Mouse (Mus musculus) T-helper 17 cell (primary cell): ENCODE results near the gene Adcy9.

Experiments
- in situ Hi-C, 2 experiments: fragments of 300-600 bp; cut with MboI, MseI; formaldehyde crosslinking; loops; 1 replicate in 1 of 2; 2 replicates in 1 of 2; pipeline ENCODE4 v1.15.1; 2025; ENCODE audit warnings: high pct_unique_total_duplicates in 2 of 2

Adcy9 gene

DNA sequence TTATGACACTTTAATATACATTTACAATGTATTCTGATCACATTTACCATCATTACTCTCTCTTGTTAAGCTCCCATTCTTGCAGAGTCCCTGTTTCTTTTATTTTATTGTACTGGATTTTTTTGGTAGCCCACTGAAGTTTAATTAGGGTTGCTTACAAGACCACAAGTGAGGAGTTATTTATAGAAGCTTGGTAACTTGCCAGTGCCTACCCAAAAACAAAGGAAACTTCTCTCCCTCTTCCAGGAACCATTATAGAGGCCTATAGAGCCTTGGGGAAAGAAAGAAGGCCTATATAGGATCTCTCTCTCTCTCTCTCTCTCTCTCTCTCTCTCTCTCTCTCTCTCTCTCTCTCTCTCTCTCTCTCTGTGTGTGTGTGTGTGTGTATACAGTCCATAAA lies 93.2 kb downstream of the Adcy9 start:
- in situ Hi-C loops = loop anchor here in 1 of 2 experiments (5.0 kb wide), 1 partner anchor 50 kb away; no protein-coding TSS in a partner anchor

DNA sequence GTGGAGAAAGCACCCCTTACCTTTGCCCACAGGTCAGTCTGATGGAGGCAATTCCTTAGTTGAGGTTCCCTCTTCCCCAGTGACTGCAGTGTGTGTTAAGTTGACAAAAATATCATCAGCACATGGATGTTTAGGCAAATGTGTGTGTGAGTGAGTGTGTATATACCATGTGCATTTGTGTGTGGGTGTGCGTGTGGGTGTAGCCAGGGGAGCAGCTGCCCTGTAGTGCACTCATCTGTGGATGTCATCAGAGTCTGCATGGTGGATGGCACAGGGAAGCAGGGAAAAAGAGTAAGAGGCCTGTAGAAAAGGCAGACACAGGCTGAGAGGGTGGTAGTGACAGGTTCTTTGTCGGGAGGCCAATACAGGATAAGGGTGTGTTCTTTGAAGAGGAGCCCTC lies 94.5 kb downstream of the Adcy9 start:
- in situ Hi-C loops = loop anchor here in 1 of 2 experiments (5.0 kb wide), 1 partner anchor 52 kb away; no protein-coding TSS in a partner anchor

DNA sequence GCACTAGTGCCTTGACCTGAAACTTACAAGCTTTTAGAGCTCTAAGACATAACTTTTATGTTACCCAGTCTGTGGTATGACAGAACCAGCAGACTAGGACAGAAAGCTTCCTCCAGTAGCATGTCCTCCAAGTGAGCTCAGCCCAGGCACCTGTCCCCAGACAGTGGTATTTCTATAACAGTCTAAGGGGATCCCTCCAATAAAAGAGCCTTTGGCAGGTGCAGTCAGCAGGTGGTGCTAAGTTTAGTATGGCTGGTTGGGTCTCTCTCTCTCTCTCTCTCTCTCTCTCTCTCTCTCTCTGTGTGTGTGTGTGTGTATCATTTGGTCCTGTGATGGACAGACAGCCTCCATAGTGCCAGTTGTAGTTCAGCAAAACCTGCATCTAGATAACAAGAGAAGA lies 95.3 kb downstream of the Adcy9 start:
- in situ Hi-C loops = loop anchor here in 1 of 2 experiments (5.0 kb wide), 2 partner anchors 52 to 92 kb away; no protein-coding TSS in a partner anchor

DNA sequence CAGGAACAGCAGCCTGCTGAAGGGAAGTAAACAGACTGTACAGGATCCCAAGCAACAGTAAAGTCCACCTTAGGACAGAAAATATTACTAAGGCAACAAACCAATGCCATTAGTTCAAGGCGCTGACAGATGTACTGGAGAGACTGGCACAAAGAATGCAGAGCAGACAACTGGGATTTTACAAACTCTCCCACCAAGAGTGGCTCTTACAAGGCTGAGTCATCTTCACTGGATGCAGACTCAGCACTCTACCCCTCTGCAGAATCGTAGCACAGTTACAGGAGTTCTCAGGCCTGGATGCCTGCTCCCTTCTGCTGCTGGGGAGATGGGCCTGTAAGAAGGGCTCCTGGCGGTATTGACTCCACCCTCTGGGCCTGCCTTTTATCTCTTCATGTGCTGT lies 99.4 kb downstream of the Adcy9 start:
- in situ Hi-C loops = loop anchor here in 1 of 2 experiments (5.0 kb wide), 1 partner anchor 96 kb away; no protein-coding TSS in a partner anchor

DNA sequence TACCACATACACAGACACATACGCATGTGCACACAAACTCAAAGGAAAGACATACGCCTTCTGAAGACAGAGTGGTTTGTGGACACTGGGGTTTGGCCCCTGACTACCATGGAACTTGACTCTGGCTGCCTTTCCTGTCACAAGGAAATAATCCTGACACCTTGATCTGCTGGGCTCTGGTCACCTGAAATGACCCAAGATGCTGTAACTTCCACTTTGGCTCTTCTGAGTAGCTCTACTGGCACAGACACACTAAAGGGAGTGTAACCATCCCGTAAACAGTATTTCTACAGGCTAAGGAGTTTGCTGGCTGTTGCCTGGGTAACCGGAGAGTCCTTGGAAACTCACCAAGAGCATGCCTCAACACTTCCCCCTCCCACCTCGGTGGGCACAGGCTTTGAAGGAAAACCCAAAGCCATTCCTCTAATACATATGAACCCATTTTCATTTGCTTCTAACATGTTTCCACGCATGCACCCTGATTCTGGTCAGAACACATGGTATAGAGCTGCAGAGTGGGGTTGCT lies 102.2 kb downstream of the Adcy9 start:
- in situ Hi-C loops = loop anchor here in 1 of 2 experiments (5.0 kb wide), 1 partner anchor 294 kb away; no protein-coding TSS in a partner anchor

DNA sequence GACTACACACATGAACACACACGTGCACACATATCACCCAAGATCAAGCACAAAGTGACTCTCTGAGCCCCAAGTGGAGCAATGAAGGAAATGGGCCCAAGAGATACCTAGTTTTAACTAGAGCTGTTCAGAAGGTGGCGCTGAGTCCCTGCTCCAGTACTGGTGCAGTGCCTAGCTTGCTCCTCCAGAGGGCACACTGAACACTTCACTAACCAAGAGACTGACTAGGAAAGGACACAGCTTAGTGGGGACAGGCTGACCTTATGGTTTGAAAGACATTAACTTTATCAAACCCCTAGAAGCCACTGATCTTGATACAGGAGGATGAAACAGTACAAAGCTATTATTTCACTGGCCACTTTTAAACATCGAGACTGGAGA lies 104.2 kb downstream of the Adcy9 start:
- in situ Hi-C loops = loop anchor here in 1 of 2 experiments (5.0 kb wide), 1 partner anchor 296 kb away; no protein-coding TSS in a partner anchor

DNA sequence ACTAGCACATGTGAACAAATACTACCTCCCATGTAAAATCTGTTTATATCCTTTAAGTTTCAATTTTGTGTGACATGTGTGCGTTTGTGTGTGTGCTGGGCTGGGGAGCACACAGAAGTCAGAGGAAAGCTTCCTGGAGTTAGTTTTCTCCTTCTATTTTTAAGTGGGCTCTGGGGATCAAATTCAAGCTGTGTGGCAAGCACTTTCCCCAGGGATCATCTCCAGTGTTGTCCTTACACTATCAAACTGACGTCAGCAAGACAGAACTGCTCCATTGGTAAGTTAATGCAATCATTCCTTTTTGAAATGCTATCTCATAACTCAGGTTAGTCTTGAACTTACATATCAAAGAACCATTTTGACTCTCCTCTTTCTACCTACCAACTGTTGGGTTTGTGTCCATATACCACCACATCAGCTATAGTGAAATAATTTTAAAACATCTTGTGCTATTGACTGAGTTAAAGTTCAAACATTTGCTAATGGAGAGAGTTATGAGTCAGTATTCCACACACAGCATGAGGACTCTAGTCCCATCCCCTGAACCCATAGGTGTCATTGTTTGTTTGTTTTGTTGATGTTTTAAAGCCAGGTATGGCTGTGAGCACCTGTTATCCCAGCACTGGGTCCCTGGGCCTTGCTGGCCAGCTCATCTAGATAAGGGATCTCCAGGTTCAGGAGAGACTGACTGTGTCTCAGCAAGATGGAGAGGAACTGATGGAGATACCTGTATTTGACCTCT lies 104.8 kb downstream of the Adcy9 start:
- in situ Hi-C loops = loop anchor here in 1 of 2 experiments (5.0 kb wide), 1 partner anchor 297 kb away; no protein-coding TSS in a partner anchor

DNA sequence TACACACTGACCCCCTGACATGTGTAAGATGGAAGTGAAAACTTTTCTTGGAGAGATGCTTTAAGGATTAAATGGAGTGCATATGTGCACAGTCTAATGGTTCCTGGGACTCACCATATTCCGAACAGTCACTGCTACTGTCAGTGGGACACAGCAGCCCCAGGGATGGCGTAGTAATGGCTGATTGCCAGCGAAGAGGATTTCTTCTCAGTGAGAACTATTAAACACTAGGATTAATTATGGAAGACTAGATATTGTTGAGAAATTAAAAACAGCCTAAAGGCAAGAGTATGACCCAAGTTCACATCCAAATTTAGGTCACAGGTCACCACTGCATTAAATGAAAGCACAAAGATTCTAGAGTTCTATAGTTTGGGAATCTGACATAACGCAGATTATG lies 105.4 kb downstream of the Adcy9 start:
- in situ Hi-C loops = loop anchor here in 1 of 2 experiments (5.0 kb wide), 1 partner anchor 297 kb away; no protein-coding TSS in a partner anchor

DNA sequence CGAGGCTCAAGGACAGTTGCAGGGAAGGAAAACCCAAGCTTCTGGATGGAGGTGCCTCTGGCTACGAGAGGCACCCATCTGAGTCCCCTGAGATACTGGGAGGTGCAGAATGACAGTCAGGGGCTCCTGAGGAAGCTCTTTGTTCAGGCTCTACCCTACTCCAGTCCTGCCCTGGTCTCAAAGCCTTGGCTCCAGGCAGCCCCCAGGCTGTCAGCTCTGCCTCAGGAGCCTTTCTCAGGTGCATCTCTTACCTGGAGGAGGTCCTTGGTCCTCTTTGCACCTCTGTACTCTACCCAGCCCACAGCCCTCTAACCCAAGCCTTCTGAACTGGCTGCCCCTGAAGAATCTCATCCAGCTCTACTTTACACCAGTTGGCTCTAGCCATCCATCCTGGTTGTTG lies 108.3 kb downstream of the Adcy9 start:
- in situ Hi-C loops = no loop called here

DNA sequence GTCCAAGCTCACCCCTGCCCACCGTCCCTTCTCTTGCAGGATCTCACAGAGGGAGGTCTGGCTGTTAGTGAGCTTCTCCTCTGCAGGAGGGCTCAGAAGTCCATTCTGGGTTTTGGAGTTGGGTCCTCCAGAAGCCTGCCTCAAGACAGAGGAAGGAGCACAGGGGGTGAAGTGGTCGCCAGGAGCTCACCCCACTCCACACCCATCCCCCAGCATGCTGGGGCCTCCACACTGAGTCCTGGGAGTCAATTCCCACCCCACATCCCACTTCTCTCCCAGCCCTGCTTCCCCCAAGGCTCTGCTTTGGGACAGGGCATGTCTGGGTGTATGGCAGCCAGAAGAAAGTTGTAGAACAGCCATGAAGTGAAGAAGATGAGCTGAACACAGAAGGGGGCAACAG lies 108.7 kb downstream of the Adcy9 start:
- in situ Hi-C loops = no loop called here

DNA sequence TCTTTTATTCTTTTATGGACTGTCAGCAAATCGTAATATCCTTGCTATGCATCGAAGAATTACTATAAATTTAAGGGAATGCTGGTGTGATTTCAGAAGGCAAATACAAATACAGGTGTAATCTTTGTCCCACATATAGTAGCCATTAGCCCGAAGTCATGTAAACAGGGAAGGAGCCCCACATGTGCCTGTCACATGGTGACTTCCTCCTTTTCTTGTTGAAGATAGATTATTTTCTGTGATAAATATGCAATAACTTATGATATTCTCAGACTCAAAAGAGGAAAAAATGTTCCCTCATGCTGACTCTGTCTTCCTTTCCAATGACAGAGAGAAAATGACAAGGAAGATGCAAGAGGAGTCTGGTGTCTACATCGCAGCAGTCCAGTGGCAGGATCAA lies 112.5 kb downstream of the Adcy9 start:
- in situ Hi-C loops = loop anchor here (5.0 to 10.0 kb wide), 4 partner anchors 170 to 307 kb away; no protein-coding TSS in a partner anchor

DNA sequence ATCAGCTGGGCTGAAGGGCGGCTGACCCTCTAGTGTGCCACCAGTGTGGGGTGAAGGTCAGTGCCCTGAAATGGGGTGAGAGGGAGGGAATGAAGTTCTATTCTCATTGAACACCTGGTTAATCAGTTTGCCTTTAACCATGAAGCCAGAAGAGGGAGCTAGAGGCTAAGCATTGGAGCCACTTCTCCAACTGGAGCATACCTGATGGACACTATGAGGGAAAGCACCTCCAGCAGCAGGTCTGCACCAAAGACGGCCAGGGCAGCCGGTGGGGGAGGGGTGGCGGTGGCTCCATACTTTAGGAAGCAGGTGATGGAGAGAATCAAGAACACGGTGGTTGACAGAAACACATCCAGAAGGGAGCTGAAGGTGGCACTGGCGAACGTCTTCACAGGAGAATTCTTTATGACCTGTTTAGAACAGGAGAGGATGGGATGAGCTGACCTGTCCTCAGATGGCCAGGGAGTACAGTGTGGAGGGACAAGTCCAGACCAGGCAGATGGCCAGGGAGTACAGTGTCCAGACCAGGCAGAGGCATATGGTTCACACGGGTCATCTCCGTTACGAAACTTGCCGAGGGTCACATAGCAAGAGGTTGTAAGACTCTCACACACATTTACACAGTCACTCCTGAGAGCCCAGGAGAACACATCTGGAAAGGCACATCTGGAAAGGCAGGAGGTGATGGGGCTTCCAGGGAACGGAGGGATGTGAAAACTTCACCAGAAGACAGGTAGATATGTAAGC lies 115.9 kb downstream of the Adcy9 start:
- in situ Hi-C loops = loop anchor here in 1 of 2 experiments (10.0 kb wide), 1 partner anchor 310 kb away; no protein-coding TSS in a partner anchor

DNA sequence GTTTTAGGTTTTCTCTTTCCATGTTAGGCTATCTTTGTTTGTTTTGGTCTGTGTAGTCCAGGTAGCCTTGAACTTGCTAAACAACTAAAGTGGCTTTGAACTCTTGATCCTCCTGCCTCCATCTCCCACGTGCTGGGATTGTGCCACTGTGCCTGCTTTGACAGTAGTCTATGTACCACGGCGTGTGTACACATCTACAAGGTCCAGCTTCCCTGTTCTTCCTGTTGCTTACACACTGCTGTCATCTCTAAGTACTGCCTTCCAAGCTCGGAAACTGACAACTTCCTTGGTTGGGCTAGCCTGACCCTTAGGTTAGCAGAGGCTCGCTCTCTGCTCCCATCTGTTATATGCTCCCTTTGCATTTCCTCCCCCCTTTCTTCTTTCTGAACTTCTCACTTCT lies 116.7 kb downstream of the Adcy9 start:
- in situ Hi-C loops = loop anchor here in 1 of 2 experiments (10.0 kb wide), 1 partner anchor 311 kb away; no protein-coding TSS in a partner anchor

DNA sequence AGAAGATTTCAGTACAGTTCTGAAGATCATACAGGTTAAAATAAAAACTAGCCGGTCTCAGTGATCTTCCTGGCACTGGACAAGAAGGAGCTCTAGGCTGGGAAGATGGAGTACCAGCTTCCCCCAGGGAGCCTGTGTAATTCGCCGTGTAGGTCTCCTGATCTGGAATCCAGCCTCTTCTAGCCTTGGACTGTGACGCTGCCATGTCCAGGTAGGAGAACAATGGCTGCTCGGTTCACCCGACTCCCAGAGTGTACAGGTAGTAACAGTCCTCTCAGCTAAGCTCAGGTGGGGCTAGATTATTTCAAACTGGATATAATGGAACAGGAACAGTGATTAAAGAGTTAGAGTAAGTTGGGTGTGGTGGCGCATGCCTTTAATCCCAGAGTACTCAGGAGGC lies 120.0 kb downstream of the Adcy9 start:
- in situ Hi-C loops = loop anchor here in 1 of 2 experiments (10.0 kb wide), 1 partner anchor 315 kb away; no protein-coding TSS in a partner anchor

DNA sequence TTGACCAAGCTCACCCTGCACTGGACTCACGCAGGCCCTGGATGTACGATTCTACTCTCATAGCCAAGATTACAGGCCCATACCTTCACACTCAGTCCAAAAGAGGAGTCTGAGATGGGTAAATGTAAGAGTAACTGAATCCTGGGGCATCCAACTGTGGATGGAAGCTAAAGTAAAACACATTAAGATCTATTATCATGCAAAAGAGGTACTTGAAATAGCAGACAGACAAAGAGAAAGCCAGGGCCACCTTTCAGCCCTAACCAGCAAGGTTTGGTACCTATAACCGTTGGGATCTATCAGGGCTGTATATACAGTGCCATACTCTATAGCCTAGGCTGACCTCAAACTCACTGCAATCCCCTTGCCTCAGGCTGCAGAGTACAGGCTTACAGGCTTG lies 127.0 kb downstream of the Adcy9 start:
- in situ Hi-C loops = no loop called here

DNA sequence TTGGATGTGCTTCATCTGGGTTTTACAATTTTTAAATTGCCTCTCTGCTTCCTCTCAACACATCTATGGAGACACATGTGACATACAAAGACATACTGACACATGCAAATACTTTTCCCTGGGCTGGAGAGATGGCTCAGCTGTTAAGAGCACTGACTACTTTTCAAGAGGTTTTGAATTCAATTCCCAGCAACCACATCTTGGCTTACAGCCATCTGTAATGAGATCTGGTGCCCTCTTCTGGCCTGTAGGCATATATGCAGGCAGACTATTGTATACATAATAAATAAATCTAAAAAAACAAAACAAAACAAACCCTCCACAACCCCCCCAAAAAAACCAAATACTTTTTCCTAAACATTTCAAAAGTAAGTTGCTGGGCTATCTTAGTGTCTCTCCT lies 130.8 kb downstream of the Adcy9 start:
- in situ Hi-C loops = loop anchor here in 1 of 2 experiments (5.0 kb wide), 1 partner anchor 222 kb away; no protein-coding TSS in a partner anchor

DNA sequence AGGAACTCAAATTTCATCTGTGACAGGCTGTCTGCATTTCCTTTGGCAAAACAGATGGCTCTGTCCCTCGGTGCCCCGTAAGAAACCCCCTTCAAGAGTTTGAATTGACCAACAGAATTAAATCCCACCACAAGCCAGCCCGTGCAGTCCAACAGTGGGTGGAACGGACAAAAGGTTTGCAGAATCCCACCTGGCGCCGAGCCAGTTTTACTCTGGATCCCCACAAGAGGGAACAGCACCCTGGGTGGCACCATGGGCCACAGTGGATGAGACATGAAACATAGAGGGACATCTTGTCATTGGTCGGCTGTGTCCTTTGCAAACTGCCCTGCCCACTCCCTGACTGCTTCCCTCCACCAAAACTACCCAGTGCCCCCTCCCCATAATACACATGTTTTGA lies 133.7 kb downstream of the Adcy9 start:
- in situ Hi-C loops = loop anchor here in 1 of 2 experiments (5.0 kb wide), 1 partner anchor 219 kb away; no protein-coding TSS in a partner anchor

DNA sequence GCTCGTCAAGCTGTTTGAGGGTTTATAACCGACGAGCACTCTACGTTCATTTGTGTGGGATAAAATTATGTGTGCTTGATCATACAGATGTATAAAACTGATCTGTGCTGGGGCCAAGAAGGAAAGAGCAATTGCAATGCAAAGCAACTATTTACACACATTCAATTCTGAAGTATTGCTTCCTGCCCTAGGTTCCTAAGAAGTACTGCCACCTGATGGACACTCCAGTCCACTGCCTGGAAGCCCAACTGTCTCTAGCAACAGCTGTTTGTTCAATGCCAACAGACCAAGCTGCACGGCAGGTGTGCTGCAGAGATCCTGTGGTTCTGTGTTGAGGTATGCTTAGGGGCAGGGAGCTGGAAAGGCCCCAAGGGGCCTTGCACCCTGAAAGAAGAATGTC lies 135.0 kb downstream of the Adcy9 start:
- in situ Hi-C loops = loop anchor here in 1 of 2 experiments (5.0 kb wide), 1 partner anchor 218 kb away; no protein-coding TSS in a partner anchor

DNA sequence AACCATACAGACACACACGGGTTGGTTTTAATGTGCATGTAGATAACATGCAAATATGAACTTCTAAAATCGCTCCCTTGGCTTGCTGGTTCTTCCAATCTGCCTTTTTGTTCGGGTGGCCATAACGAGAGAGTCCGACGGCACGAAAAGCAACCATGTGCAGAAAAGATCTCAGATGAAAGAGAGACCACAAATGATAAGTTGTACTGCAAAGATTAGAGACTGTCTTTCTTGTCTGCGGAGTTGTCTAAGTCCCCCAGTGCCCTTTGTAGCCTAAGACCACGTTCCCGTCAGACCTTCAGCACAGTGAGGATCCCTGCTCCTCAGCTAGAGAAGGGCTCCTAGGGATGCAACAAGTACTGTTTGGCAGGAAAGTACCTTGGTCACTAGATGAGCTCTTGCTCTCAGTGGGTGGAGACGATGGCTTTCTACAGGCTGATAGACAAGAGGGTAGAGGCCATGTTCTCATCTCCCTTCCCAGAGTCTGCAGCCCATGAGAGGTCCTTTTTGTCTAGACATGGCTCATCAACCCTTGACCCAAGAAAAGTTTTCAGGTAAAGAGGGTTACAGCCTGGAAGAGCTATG lies 136.9 kb downstream of the Adcy9 start:
- in situ Hi-C loops = loop anchor here in 1 of 2 experiments (5.0 kb wide), 1 partner anchor 216 kb away; no protein-coding TSS in a partner anchor

DNA sequence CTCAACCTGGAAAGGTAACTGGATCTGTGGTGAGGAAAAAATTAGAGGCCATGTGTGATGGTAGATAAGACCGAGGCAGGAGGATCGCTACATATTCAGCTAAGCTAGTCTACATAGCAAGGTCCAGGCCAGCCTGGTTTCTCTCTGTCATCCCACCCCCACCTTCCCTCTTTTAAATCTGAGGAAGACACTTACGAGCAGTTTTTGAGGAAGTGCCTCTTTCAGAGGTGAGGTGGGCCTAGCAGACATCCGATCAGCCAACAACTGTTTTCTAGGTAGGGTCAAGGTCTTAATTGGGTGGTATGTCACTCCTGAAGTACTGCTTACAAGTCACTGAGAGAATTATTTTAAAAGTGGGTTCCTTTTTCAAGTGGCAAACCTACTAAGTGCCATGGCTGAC lies 138.8 kb downstream of the Adcy9 start:
- in situ Hi-C loops = loop anchor here in 1 of 2 experiments (5.0 kb wide), 1 partner anchor 214 kb away; no protein-coding TSS in a partner anchor

DNA sequence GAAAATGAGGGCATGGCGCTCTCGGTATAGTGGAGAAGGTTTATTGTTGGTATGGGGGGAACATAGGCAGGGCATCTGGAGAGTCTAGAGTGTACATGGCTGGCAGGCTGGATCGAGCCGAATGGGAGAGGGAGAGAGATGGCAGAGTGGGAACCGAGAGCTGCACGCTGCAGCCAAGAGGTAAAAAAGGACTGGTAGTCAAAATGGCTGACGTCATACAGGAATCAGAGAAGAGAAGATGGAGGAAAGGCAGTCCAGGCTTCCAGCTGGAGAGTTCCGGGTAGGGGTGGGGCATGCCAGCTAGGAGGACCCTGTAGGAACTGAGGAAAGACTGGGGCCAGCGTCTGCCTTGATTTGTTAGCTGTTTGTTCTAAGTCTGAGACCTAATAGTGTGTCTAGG lies 139.3 kb downstream of the Adcy9 start:
- in situ Hi-C loops = loop anchor here in 1 of 2 experiments (5.0 kb wide), 1 partner anchor 214 kb away; no protein-coding TSS in a partner anchor
